Mouse (Mus musculus) liver, adult 2 months (tissue): ENCODE data around the gene Slc41a3. TPM values are rescaled to one million over a fixed set of nuclear protein-coding genes. Genes with fewer than 3 reads are reported as not detected.
"Not testable (repeated sequence)": the region's sequence is repeated elsewhere in the genome, so short reads cannot be mapped to it uniquely, and the experiment has no call there.

Experiments used
- DNase-seq: peaks from one replicate; pipeline ENCODE4 v3.0.0-alpha.2; 2011; ENCODE audit warnings: low read depth, low spot score; ENCODE audit errors: extremely low read depth
- H3K27ac ChIP-seq: fragments of 200-500 bp; replicated peaks from 2 replicates; pipeline ENCODE4 v1.5.1; 2012; ENCODE audit warnings: low read depth, mild to moderate bottlenecking, control low read depth, inconsistent platforms, low read length; ENCODE audit not compliant: insufficient read depth
- H3K27me3 ChIP-seq: fragments of 200-500 bp; 2 replicates; pipeline ENCODE4 v1.6.1; 2012; ENCODE audit warnings: mild to moderate bottlenecking, moderate library complexity, low read length, inconsistent platforms; ENCODE audit not compliant: control insufficient read depth, insufficient read depth
- H3K36me3 ChIP-seq: fragments of 200-500 bp; 2 replicates; pipeline ENCODE4 v1.6.1; 2012; ENCODE audit warnings: low read length, inconsistent platforms; ENCODE audit not compliant: control insufficient read depth, insufficient read depth
- H3K4me1 ChIP-seq: fragments of 200-500 bp; 2 replicates; pipeline ENCODE4 v1.6.1; 2011; ENCODE audit warnings: low read length; ENCODE audit not compliant: control insufficient read depth, insufficient read depth
- H3K4me3 ChIP-seq: fragments of 200-500 bp; 2 replicates; pipeline ENCODE4 v1.5.1; 2011; ENCODE audit warnings: low read depth, mild to moderate bottlenecking, control low read depth, low read length, moderate library complexity; ENCODE audit not compliant: insufficient read depth
- H3K79me2 ChIP-seq: fragments of 200-500 bp; 2 replicates; pipeline ENCODE4 v1.6.1; 2012; ENCODE audit warnings: inconsistent platforms, mild to moderate bottlenecking, low read length, moderate library complexity; ENCODE audit not compliant: control insufficient read depth, insufficient read depth
- H3K9ac ChIP-seq: fragments of 200-500 bp; 2 replicates; pipeline ENCODE4 v1.6.1; 2012; ENCODE audit warnings: low read depth, mild to moderate bottlenecking, control low read depth, inconsistent platforms, low read length
- CTCF ChIP-seq: fragments of 200-500 bp; IDR thresholded peaks from 2 replicates; pipeline ENCODE4 v1.5.1; 2011; ENCODE audit warnings: low read depth, low read length, control low read depth
- POLR2A ChIP-seq: fragments of 200-500 bp; IDR thresholded peaks from 2 replicates; pipeline ENCODE4 v1.6.1; 2011; ENCODE audit warnings: low read length, control low read depth; ENCODE audit not compliant: insufficient read depth; ENCODE audit errors: extremely low read depth
- WGBS: fragments of 180-500 bp; shearing (Covaris S2); methylation state at CpG from one replicate; pipeline ENCODE4 v1.1.7; 2018; 5-methylcytosine and 5-hydroxymethylcytosine counted together
- polyA plus RNA-seq: library from polyadenylated mRNA; depleted of rRNA; stranded (reverse); fragments of >200 nt; gene quantifications from 2 replicates; pipeline ENCODE4 v1.2.3, GENCODE M21; 2012
- total RNA-seq: library from RNA; depleted of rRNA; stranded (reverse); fragments of >200 nt; gene quantifications from 2 replicates; pipeline ENCODE4 v1.2.3, GENCODE M21; 2014

The Slc41a3 gene
- total and polyA plus RNA-seq, 2 experiments: 1.1 to 1.5 TPM

DNA sequence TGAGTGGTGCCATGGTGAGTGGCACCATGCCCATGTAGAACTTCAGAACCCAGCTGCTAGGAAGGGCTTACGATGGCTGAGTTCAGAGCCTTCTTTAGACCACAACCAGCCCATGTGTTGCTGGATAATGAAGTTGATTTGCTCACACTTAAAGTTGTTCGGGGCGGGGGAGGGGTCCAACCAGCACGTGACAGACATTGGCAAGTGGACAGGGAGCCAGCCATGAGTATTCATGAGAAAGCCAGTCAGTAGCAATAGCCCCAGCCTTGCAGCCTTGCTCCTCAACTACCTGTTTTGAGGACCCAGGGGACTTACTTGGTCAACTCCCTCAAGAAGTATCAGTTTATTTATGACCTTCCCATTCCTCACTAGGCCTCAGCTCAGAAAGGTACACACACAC, 40.4 kb downstream of the Slc41a3 start:
- DNase-seq: no peak
- 86% methylated on average over 4 of the region's 4 CpGs for WGBS
- TF ChIP-seq POLR2A (no peak), CTCF (no peak)
- Histone ChIP-seq H3K9ac (no peak overlapping the region), H3K79me2 (no peaks in the 10 kb centered on the region), H3K27ac (no peak overlapping the region), H3K4me1 (no peaks in the 10 kb centered on the region), H3K36me3 (no peaks in the 10 kb centered on the region), H3K27me3 (no peaks in the 10 kb centered on the region), H3K4me3 (no peak overlapping the region)

- H3K27ac ChIP-seq: no peak overlapping the region
- WGBS: 97% methylated on average over 6 of the region's 6 CpGs
Measured at GRCm38 (mm10) chr6:90648391-90648790, 43.9 kb downstream of the Slc41a3 start.

GRCm38 (mm10) chr6:90649279-90649678, 44.8 kb downstream of the Slc41a3 start:
- DNase-seq: no peak
- Histone ChIP-seq H3K4me3 (no peak overlapping the region), H3K4me1 (no peaks in the 10 kb centered on the region), H3K36me3 (no peaks in the 10 kb centered on the region), H3K27me3 (no peaks in the 10 kb centered on the region), H3K27ac (no peak overlapping the region), H3K9ac (no peak overlapping the region), H3K79me2 (no peaks in the 10 kb centered on the region)
- WGBS: 67% methylated on average over 4 of the region's 4 CpGs
- TF ChIP-seq CTCF (no peak), POLR2A (no peak)

More at GRCm38 (mm10) chr6:90648391-90648790, 43.9 kb downstream of the Slc41a3 start:
- Histone ChIP-seq H3K4me3 (no peak overlapping the region), H3K79me2 (no peaks in the 10 kb centered on the region), H3K9ac (no peak overlapping the region), H3K36me3 (no peaks in the 10 kb centered on the region), H3K27me3 (no peaks in the 10 kb centered on the region), H3K4me1 (no peaks in the 10 kb centered on the region)
- DNase-seq: no peak
- TF ChIP-seq POLR2A: no peak
- no peak for TF ChIP-seq CTCF

DNA sequence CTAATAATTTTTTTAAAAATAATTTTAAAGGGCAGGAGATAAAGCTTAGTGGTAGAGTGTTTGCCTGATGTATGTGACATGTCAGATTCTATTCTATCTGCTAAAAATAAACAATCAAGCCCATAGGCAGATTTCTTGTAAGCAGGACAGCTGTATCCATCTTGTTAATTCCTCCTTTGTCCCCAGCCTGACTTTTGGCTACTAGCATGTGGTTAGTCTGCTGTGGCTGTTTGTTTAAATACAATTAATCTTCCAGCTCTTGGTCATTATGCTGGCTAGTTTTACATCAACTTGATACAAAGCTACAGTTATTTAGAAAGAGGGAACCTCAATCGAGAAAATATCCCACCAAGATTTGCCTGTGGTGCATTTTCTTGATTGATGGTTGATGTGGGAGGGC, 46.1 kb downstream of the Slc41a3 start:
- Histone ChIP-seq H3K36me3 (no peaks in the 10 kb centered on the region), H3K4me1 (no peaks in the 10 kb centered on the region), H3K4me3 (no peak overlapping the region), H3K9ac (no peak overlapping the region), H3K79me2 (no peaks in the 10 kb centered on the region), H3K27me3 (no peaks in the 10 kb centered on the region), H3K27ac (no peak overlapping the region)
- WGBS: 56% methylated on average over 1 of the region's 1 CpGs
- TF ChIP-seq POLR2A (no peak), CTCF (no peak)
- DNase-seq: no peak

GRCm38 (mm10) chr6:90653736-90654135, 49.2 kb downstream of the Slc41a3 start:
- Histone ChIP-seq H3K4me3 (no peak overlapping the region), H3K27ac (no peak overlapping the region), H3K9ac (no peak overlapping the region), H3K36me3 (no peaks in the 10 kb centered on the region), H3K27me3 (no peaks in the 10 kb centered on the region), H3K79me2 (no peaks in the 10 kb centered on the region), H3K4me1 (no peaks in the 10 kb centered on the region)
- 49% methylated on average over 2 of the region's 2 CpGs for WGBS
- no peak for TF ChIP-seq POLR2A
- TF ChIP-seq CTCF: peak; percentile 90
- DNase-seq: peak; percentile 32

GRCm38 (mm10) chr6:90656344-90656850, 51.9 kb downstream of the Slc41a3 start:
- H3K4me3 ChIP-seq, H3K9ac ChIP-seq, H3K27me3 ChIP-seq, H3K27ac ChIP-seq, H3K4me1 ChIP-seq, H3K79me2 ChIP-seq, H3K36me3 ChIP-seq: not testable (repeated sequence)
- 70% methylated on average over 2 of the region's 2 CpGs for WGBS
- DNase-seq: peak; percentile 21
